Mouse (Mus musculus): ENCODE measurements at regions not wholly inside any gene's neighbourhood (a gene's known extent, or its start where the extent isn't known, plus 50 kb on each side); places are given as distances from the start of the nearest gene placed in this dataset.

- no peak for ATAC-seq
These were observed 547.9 kb upstream of the Lrrc6 start for GRCm38 (mm10) chr15:67048621-67049020.

- no peak for ATAC-seq
These were observed 547.4 kb upstream of the Lrrc6 start for GRCm38 (mm10) chr15:67048148-67048547.

DNA sequence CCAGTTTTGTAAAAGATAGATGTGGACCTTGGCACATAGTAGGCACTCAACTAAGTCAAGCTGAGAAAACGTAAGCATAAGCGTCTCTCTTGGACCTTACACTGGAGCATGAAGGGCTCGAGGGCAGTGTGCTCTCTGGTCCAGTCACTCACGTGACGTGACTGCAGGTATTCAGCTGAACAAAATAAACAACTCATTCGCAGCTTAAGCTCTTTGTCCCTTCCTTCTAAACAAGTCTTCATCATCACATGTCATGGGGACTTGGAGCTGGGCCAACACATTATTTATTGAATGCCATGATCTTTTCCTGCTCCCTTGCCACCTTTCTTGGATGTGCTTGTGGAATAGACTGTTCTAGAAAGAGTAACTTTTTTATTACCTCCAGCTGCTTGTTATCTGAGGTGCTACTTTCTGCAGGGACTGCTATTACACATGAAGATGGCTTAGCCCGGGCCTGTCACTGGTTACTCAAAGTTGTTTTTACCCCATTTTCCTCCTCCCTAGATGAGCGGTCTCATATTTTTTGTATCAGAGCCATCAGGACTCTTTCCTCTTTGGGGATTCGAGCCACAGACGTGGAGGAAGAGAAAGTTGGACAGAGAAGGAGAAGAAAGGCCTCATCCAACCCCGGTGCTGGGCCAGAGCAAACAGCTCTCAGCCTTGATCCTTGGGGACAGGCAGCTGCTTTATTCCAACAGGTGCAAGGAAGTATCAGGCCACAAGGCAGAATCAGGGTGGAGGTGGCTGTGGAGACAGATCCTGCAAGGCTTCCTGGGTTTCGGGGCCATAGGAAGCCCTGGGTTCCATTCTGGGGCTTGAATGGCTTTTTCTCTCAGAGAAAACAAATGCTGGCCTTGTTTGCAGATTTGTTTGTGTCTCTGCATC is 545.5 kb upstream of the Lrrc6 start:
- no peak for ATAC-seq

DNA sequence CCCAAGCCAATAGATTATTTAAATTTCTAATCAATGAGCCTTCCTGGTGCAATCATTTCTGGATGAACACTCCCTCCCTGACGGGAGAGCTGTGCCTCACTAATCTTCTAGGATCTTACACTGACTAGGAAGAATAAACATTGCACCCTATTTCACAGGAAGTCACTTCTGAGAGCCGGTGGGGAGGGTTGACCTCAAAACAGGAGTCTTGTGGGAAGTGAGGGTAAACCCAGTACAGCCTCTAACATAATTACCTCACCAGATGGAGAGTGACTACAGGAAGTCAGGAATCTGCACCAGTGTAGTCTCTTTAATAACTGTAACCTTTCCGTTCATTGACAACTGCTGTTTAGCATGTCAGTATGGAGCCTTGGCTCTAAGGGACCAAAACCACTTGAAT is 544.6 kb upstream of the Lrrc6 start:
- ATAC-seq, result peak; percentile 28

DNA sequence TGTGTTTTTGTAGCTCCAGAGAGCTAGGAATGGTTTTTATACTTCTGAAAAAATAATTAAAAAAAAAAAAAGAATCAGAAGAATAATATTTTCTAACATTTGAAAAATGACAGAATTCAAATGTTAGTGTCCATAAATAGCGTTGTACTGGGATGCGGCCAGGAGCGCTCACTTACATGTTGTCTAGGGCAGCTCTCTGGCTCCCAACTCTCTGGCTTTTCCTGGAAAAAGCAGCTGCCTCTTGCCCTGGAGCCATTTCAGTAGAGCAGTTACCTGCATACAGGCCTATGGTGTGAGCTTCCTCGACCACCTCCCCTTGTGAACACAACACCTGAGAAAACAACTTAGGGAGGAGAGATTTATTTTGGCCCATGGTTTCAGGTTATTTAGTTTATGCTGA is 544.1 kb upstream of the Lrrc6 start:
- no peak for ATAC-seq

DNA sequence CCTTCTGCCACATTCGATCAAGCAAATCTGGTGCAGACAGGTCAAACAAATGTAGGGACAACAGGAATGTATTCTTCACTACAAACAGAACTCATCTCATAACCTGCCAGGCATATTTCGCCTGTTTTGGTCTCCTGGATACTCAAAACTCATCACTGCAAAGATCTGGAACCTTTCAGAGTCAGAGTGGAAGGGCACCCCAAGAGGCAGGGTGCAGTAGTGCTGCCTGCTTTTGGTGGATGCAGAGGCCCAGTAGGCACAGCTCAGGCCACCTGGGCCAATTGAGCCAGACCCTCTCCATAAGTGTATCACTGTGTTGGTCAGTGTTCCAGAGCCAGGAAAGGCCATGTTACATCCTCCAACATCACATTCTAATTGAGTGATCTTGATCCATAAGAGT is 541.4 kb upstream of the Lrrc6 start:
- no peak for ATAC-seq

DNA sequence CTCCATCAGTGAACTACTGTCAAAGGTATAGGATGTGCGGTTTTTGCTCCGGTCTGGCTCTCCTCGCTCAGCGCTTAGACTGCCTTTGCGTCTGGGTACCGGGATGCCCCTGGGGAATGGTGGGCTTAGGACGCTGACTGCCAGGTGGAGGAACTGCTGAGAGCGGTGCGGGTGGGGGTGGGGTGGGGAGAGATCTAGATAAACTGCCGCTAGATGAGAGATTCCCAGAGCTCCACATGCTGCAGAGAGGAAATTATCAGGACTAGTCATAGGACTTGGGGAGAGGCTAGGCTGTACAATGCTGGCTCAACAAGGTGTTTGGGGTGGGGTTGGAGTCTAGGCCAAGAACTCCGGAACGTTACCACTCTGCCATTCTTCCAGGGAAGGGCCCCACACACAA is 539.5 kb upstream of the Lrrc6 start:
- no peak for ATAC-seq

DNA sequence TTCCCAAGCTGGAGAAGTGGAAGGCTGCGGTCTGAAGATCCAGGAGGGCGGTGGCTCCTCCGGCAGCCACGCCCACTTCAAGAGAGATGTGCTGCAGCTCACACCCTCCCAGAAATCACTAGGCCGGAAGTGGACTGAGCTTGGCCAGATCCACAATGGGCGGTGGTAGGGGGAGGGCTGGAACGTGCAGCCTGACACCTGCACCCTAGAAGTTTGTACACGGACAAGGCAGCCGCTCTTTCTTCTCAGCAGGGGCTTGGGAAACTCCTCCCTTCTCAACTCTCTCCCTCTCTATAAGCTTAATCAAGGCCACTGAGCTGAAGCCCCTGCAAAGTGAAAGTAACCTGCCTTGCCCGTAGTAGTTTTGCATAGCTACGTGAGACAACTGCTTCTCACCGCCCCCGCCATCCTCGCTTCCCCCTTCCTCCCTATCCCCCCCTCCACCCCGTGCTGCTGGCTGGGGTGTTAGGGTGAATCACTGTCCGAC is 538.8 kb upstream of the Lrrc6 start:
- ATAC-seq, result peak; percentile 82

GRCm38 (mm10) chr15:67037647-67038046 is 536.9 kb upstream of the Lrrc6 start:
- ATAC-seq, result no peak

DNA sequence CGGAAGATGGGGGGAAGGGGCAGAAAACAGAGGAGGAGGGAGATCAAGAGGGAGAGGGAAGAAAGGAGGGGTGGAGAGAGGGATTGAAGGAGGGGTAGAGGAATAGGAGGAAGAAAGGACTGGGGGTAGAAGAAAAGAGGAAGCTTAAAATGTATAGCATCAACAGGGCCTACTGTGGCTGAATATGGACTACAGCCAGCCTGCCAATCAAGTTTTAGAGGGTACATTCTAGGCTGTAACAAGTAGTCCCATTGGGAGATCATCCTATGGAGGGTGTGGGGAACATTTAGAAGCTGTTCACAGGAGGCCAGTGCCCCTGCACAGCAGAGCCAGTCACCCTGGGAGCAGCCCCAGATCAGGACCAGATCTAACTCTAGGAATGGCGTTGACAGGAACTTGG is 535.6 kb upstream of the Lrrc6 start:
- ATAC-seq, result no peak

- ATAC-seq, result no peak
These were observed 533.2 kb upstream of the Lrrc6 start for GRCm38 (mm10) chr15:67033936-67034335.

GRCm38 (mm10) chr15:67031866-67032526 is 531.3 kb upstream of the Lrrc6 start:
- no peak for ATAC-seq

GRCm38 (mm10) chr15:67030975-67031374 is 530.3 kb upstream of the Lrrc6 start:
- ATAC-seq, result no peak

DNA sequence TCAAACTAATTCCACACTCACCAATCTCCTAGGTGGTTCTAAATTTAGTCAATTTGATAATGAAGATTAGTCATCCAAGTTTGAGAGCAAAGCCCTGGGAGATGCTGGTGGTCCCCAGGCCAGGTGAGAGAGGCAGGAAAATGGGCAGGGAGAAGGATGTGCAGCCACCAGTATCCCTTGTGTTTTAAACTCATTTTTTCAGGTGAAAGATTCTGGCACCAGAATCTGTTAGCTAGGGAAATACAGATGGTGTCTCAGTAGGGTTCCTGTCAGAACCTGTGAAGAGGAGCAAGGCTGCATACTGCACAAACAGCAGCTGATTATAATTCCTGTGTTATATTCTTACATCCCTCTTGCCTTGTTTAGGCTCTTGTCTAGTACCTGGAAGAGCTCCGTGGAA is 527.5 kb upstream of the Lrrc6 start:
- ATAC-seq, result no peak

GRCm38 (mm10) chr15:67027751-67028150 is 527.0 kb upstream of the Lrrc6 start:
- no peak for ATAC-seq

DNA sequence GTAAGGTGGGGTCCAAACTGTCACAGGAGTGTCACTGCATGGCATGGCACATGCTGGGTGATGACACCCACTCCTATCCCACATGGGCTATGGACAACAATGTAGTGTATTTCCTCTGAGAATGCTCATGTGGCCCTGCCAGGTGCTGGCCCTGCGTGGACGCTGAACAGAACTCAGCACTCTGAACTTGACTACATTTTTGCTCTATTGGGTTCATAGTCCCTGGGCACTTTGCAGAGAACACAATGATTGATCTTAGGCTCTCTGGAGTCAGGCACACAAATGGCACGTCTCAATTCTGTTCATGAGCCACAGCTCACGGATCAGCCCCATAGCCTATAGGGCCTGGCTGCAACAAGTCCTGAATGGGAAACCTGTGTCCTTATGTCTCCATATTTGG is 525.0 kb upstream of the Lrrc6 start:
- ATAC-seq, result no peak

DNA sequence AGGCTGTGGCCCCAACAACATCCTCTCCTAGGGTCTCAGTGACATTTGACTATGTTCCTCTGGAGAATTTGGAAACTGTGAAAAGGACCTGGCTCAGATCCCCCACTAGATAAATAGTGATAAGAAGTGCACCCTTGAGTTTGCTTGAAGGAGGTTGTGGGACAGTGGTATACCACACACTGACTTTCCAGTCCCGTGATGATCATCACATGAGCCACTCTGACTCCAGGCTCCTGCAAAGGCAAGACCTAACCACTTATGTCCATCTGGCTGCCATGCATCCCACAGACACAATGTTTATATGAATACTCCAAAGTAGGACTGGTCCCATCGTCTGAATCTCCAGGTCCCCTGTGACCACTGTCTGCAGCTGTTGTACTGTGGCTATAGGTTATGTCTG is 523.7 kb upstream of the Lrrc6 start:
- ATAC-seq, result no peak

DNA sequence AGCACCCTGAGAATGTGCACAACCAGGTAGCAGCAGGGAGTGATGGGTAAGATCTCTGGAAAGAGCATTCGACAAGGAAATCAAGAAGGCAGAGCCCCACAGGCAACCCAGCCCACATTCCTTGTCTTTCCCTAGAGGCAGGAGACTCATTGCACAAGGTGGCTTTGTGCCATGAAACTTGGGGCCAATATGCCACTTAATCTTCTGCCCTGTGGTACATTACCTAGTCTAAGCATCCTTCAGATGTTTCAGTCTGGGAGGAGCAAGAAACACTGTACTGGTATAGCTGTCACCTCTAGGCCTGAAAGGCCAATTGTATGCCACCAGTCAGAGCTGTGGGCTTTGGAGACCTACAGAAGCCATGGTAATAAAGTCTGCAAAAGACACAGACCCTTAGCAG is 522.4 kb upstream of the Lrrc6 start:
- no peak for ATAC-seq

DNA sequence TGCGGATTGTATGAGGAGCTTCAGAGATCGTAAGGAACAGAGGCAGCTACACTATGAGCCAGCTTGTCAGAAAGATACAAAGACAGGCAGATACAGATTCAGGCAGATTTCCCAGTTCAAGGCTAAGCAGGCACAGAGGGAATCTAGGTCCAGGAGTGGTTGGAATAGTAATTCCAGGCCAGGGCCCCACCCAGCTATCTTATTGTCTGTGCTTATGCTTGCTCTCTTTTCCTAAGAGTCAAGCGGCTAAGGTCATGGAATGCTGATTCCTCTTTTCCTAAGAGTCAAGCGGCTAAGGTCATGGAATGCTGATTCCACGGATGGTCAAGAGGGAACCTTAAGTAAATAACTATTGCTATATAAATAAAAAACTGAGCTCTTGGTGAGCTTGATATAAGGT is 520.7 kb upstream of the Lrrc6 start:
- ATAC-seq, result no peak

DNA sequence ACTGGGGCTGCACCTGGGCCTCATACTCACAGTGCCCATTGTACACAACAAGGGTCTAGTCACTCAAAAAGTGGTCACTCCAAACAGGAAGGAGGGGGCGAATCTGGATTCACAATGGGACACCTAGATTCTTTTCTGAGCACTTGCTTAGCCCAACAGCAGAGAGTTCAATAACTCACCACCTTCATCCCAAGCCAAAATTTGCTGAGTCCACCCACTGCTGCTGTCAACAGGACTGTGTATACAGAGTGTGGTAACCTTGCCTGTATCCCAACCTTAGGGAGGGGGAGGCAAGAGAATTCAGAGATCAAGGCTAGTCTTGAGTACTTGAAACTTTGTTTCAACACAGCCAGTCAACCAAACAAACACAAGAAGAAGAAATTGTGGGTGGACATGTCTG is 519.2 kb upstream of the Lrrc6 start:
- ATAC-seq, result no peak

GRCm38 (mm10) chr15:67019194-67019661 is 518.5 kb upstream of the Lrrc6 start:
- no peak for ATAC-seq

Data from activated CD4-positive, CD25-positive, alpha-beta regulatory T cell, adult 4 months (primary cell).